Mouse (Mus musculus) embryonic fibroblast, embryonic 13.5 days (primary cell): Measurements from ENCODE around the gene Prep.

Experiments
- CTCF ChIP-seq: IDR thresholded peaks from 2 replicates; pipeline ENCODE4 v1.5.1; 2011; ENCODE audit warnings: mild to moderate bottlenecking, control low read depth, low read length, moderate library complexity, borderline replicate concordance; ENCODE audit not compliant: insufficient read depth
- POLR2A ChIP-seq: IDR thresholded peaks from 2 replicates; pipeline ENCODE4 v1.6.1; 2011; ENCODE audit warnings: low read depth, mild to moderate bottlenecking, control low read depth, low read length, moderate library complexity

DNA sequence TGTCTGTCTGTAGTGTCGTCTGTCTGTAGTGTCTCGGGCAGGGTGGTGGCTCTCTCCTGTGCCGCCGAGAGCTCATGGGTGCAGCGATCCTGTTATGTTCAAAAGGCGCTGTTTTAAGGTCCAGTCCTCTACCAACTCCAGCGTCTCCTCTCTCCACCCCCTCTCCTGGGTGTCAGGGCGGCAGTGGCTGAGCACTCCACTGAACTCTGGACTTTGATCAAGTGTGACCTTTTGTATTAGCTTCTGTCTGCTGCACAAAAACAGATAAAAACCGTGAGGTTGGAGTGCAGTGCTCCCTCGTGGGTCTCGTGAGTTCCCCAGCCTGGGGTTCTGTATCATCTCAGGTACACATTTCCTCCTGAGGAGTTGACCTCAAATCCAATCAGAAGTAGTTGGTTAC lies 33.5 kb downstream of the Prep start:
- no peak for TF ChIP-seq CTCF
- no peak for TF ChIP-seq POLR2A
